Mouse (Mus musculus) brain, embryonic 18.5 days (tissue): Measurements from ENCODE around the gene Pusl1.

Source experiments
- DNase-seq: peaks from one replicate; pipeline ENCODE4 v3.0.0-alpha.2; 2012; ENCODE audit warnings: low read depth, low spot score

Gene Pusl1

DNA sequence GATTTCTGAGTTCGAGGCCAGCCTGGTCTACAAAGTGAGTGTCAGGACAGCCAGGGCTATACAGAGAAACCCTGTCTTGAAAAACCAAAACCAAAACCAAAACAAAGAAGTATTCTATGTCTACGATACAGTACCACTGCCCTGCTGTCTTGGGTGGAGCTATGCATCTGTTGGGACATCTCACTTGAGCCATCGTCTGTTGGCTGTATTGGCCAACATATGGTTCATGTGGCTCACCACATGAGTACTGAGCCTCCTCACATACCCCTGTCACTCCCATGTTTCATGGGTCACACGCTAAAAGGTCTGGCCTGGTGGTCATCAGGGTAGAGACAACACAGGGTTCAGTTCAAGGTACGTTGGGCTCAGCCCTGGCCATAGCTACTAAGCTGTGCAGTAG, 5.3 kb downstream of the Pusl1 start:
- no peak for DNase-seq

DNA sequence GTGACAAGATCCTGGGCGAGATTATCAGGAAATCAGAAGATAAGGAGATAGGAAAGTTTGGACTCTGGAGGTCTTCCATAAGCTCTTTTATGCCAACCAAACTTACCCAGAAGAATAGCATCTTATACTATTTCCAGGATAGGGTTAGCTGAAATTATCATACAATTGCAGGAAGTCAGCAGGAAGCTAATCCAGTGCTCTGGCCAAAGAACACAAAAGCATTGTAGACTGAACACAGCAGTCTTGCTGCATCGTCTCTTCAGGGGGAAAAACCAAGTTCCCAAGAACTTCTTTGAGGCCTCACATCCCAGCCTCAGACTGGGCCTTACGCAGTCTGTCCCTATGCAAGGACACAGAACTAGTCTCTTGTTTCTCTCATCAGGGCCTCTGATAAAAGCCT, 8.0 kb downstream of the Pusl1 start:
- no peak for DNase-seq

DNA sequence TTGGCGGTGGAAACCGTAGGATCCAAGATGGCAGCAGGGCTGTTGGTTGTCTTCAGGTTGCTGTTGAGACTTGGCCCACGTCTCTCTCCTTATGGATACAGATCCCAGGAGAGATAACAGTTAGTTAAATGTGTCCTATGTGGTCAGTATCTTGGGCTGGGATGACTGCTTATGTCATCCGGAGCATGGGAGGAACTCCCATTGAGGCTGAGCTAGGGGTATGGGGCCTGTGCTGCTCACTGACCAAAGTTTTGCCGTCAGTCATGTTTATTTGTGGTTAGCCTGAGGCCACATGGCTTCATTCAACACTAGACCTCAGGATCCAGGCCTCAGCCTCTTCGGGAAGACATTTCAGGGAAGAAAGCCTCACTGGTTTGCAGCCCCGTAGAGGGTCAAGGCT, 20.2 kb downstream of the Pusl1 start:
- DNase-seq: no peak

DNA sequence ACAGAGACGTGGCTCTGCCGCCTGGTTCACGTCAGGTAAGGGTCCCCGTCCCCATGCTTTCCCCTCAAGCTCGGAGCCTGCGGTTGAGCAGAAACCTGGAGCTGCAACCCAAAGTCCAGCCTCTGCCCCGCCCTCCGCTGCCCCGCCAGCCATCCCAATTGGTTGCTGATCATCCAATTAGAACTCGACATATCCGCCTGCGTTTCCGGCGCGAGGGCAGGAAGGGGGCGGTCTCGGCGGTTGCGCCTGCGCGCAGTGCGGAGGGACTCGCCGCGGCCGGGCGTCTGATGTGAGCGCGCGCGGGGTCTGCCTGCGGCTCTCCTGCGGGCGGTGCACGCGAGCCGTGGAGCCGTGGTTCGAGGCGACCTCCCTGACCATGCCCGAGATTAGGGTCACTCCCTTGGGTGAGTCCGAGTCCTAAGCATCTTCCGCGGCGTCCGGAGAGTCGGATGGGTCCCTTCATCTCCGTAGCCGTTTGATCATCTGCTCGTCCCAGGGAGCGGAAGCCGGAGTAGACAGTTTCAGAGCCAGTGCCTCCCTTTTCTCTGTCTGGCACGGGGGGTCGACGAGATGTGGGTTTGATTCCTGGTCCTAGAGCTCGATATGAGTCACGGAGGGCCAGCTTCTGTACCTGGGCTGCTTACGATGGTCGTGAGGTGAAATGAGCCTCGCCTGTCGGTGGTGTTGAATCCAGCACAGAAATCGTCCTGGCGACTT, 22.1 kb downstream of the Pusl1 start, which contains the start of the genes Cptp and Ints11:
TSS of gene Cptp (minus strand) at position 124 of the 717 bp plus-strand sequence.
TSS of gene Ints11 (plus strand) at position 230 of the 717 bp plus-strand sequence.
- DNase-seq: peak; percentile 90

DNA sequence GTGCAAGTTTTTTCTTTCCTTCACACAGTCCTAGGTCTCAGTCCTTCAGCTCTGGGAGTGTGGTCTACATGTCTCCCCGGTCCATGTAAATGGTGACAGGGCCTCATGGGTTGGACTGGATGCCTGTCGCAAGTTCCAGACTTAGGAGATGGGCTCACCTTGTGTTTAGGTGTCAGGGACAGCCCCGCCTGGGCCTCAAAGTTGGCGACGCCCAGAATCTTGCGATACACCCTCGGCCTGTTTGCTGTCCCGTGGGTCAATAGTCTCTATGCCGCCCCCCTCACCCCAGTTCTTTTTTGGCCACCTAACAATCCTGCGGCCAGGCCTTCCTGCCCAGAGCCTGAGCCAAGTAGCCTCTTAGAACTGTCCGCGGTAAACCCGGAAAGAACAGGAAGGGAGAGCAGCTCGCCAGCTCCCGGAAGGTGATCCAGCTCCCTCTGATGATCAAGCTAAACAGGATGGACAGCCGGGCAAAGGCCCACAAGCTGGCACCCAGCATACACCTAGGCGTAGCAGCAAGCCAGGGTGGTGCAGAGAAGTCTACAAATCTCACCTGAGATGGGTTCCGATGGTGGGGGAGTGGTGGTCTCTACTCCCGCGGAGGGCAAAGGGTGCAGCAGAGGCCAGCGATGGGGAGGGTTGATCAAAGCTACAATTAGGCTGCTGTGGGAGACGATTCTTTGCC, 22.8 kb downstream of the Pusl1 start:
- DNase-seq: no peak

DNA sequence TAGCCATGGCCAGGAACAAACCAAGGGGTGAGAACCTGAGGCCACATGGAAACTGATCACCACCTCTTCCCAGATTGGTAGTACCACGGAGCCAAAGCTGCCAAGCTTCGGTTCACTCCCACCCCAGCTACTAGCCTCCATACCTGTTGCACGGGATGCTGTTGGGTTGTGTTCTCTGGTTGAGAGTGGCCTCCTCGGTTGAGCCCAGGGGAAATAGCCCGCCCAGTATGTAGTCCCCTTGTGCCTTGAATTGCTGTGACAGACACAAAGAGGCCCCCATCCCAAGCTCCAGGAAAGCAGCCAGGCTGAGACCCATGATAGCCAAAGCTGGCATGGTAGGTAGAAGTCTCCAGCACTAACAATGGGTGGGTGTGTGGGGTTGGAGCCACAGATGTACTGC, 28.6 kb downstream of the Pusl1 start, which contains the start of gene Tas1r3:
TSS of gene Tas1r3 (minus strand) at position 362 of the 400 bp plus-strand sequence.
- no peak for DNase-seq

DNA sequence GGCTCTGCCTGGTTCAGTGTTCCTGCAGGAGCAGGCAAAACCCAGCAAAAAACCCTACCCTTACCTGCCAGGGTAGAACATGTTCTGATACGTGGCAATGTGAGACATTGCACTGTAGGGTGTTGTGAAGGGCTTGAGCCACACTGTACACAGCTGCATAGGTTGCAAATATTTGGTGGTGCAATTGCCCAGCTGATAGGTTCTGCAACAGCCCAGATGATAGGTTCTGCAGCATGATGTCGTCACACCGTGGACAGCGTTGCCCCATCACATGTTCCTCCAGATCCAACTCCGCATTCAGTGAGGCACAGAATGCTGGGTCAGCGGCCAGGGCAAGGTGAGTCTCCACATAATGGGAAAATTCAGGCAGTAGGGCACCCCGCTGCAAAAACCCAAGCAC, 29.8 kb downstream of the Pusl1 start:
- DNase-seq: no peak

GRCm38 (mm10) chr4:155859318-155859717, 32.3 kb downstream of the Pusl1 start:
- no peak for DNase-seq

DNA sequence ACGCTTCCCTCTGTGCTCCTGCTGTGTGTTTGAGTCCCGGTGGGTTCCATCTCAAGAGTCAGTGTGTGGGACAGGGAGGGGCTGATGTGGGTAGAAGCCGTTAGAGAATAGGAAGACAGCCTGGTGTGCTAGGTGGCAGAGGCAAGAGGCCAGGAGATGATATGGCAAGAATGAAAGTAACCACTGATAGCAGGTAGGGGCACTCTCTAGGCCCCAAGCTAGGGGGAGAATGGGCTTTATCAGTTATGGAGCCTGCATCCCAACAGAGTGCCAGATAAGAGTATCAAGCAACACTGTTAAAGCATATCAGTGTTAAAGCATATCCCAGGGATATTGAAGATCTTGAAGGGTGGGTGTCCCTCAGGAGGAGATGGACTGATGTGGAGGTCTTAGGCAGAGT, 34.7 kb downstream of the Pusl1 start:
- no peak for DNase-seq

DNA sequence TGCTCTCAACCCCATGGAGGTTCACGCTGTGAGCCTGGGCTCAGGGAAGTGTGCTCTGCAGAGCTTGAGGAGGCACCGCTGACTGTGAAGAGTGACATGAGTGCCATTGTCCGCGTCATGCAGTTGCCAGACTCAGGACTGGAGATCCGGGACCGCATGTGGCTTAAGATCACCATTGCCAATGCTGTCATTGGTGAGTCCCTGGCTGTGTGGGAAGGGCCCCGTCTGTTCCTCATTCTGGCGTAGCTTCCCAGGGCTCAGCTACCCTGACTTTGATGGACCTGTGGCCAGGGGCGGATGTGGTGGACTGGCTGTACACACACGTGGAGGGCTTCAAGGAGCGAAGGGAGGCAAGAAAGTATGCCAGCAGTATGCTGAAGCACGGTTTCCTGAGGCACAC, 35.5 kb downstream of the Pusl1 start:
- DNase-seq: no peak

- DNase-seq: no peak
These were observed 36.6 kb downstream of the Pusl1 start for GRCm38 (mm10) chr4:155854991-155855390.

GRCm38 (mm10) chr4:155853421-155853820, 38.2 kb downstream of the Pusl1 start:
- DNase-seq: no peak

DNA sequence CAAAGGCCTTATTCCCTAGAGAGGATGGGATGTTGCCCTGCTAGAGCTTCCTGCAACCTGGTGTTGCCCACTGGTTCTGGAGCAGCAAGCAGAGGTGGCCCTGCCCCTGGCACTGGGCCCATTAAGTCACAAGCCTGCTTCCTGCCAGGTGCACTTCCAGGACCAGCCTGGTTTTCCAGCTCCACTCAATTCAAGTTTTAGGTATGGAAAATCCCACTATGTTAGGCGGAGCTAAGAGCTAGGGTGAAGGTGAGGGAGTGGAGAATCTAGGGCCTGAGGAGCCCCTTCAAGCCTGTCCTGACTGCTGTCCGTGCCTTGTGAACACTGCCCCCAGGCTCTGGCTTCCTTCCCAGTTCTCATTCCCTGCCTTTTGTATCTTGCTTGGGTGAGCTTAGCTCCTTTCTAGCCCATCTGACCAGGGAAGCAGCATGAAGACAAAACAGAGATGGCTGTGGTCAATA, 39.6 kb downstream of the Pusl1 start:
- DNase-seq: no peak

GRCm38 (mm10) chr4:155851368-155851767, 40.2 kb downstream of the Pusl1 start:
- no peak for DNase-seq

- no peak for DNase-seq
These were observed 41.7 kb downstream of the Pusl1 start for GRCm38 (mm10) chr4:155849792-155850451.

- DNase-seq: no peak
These were observed 42.2 kb downstream of the Pusl1 start for GRCm38 (mm10) chr4:155849391-155849790.

DNA sequence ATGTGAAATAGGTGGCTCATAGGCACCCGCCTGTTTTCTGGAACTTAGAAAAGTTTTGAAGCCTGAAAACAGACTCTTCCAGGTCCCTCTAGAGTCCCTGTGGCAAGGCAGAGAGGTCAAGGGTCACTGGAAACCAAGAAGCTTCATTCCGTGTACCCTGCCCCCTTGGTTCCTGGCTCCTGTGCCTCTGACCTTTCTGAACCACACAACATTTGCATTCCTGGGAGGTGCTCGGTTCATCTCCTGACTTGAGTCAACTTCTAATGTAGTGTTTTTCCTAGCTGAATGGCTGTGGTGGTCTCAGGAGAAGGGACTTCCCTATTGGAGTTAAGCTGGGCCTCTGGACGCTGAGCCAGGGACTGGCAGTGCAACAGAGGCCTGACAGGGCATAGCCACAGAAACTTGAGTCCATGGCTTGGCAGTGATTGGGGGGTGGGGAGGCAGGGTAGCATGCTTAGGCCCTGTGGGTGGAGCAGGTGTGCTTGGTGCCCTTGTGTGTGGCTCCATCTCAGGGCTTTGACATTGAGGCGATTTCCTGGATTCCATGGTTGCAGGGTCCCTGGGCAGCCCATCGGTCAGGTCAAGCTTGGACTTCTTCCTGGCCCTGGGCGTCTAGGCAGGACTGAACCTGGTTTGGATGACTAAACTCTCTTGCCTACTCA, 43.0 kb downstream of the Pusl1 start:
- DNase-seq: no peak

GRCm38 (mm10) chr4:155847591-155848352, 43.8 kb downstream of the Pusl1 start:
- no peak for DNase-seq

DNA sequence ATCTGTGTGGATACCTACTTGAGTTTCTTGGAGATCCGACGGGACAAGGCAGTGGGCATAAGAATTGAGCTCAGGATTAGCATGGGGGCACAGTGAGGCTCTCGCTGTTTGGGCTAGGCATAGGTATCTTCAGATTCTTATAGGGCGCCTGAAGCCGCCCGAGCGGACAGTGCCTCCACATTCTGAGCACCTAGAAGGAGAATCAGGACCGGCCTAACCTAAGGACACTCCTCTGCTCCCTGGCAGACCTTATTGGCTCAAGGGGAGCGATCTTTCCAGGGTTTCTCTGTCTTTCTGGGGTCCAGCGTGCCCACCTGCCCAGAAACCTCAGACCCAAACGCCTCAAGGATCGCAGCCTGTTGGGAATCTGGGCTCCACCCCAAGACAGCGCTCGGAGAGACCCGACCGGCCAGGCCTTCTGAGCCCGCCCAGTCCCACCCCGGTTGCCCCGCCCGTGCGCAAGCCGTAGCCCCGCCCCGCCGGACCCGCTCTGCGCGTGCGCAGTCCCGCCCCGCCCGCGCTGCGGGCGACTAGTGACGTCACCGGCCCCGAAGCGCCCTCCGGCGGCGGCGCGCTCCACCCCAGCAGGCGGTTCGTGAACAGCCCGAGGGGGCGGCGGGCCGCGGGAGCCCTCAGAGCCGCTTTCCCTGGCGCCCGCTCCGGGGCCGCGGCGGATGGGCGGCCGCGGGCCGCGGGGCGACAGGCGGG, 44.6 kb downstream of the Pusl1 start, which contains the start of gene Dvl1:
TSS of gene Dvl1 (plus strand) at position 532 of the 708 bp plus-strand sequence.
- DNase-seq: peak; percentile 73

DNA sequence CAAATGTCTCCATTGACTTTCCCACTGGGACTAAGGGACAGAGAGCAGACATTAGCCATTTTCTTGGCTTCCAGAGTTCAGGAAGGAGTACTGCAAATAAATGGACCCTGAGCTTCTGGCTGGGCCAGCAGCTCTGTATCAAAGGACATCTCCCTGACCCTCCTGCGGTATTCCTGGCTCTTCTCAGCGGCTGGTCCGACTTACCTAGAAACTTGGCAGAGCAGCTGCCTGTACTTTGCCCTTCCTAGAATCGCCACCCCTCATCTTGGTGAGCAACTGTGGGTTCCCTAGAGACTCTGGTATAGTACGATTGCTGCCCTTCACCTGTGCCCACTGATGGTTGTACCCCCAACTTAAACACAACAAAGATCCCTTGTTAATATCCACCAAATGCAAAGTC, 48.4 kb downstream of the Pusl1 start:
- no peak for DNase-seq
